Mouse (Mus musculus) ES-E14 (cell line): ENCODE data around the gene Gm6169. TPM values are rescaled to one million over a fixed set of nuclear protein-coding genes. Genes with fewer than 3 reads are reported as not detected.

Experiments used
- DNase-seq: peaks from one replicate; pipeline ENCODE4 v3.0.0-alpha.2; 2013; ENCODE audit warnings: low read depth, low spot score
- H3K27ac ChIP-seq: 2 replicates; pipeline ENCODE4 v1.5.1; 2012; ENCODE audit warnings: low read depth, mild to moderate bottlenecking, low read length, moderate library complexity, mixed read lengths; ENCODE audit not compliant: poor library complexity, insufficient read depth, severe bottlenecking
- H3K36me3 ChIP-seq: 2 replicates; pipeline ENCODE4 v1.6.1; 2012; ENCODE audit warnings: mild to moderate bottlenecking, low read length, moderate library complexity, mixed read lengths; ENCODE audit not compliant: control insufficient read depth, poor library complexity, insufficient read depth, severe bottlenecking
- H3K4me1 ChIP-seq, 2 experiments: fragments of 150-350 bp in 1 of 2; sonication (generic) in 1 of 2; 2 replicates each; pipeline ENCODE4 v1.6.1; 2012; ENCODE audit warnings: low read length in 2 of 2, mild to moderate bottlenecking in 1 of 2, mixed read lengths in 1 of 2; ENCODE audit not compliant: control insufficient read depth in 2 of 2, insufficient read depth in 2 of 2, poor library complexity in 1 of 2
- H3K4me3 ChIP-seq, 2 experiments: fragments of 150-350 bp in 1 of 2; sonication (generic) in 1 of 2; 2 replicates each; pipeline ENCODE4 v1.5.1; 2012; ENCODE audit warnings: low read length in 2 of 2, low read depth in 1 of 2, mild to moderate bottlenecking in 1 of 2, mixed read lengths in 1 of 2; ENCODE audit not compliant: insufficient read depth in 1 of 2, poor library complexity in 1 of 2, severe bottlenecking in 1 of 2
- H3K9ac ChIP-seq: 2 replicates; pipeline ENCODE4 v1.6.1; 2012; ENCODE audit warnings: low read depth, mild to moderate bottlenecking, low read length, mixed read lengths; ENCODE audit not compliant: poor library complexity, insufficient read depth, severe bottlenecking
- H3K9me3 ChIP-seq: fragments of 150-350 bp; sonication (generic); 2 replicates; pipeline ENCODE4 v1.6.1; 2012; ENCODE audit warnings: low read depth, mild to moderate bottlenecking, low read length; ENCODE audit not compliant: control insufficient read depth, insufficient read depth
- CHD2 ChIP-seq: IDR thresholded peaks from 2 replicates; pipeline ENCODE4 v1.6.1; 2014; ENCODE audit warnings: mild to moderate bottlenecking, low read depth, low read length, inconsistent platforms
- HCFC1 ChIP-seq: IDR thresholded peaks from 2 replicates; pipeline ENCODE4 v1.6.1; 2012; ENCODE audit warnings: low read length, inconsistent platforms, borderline replicate concordance; ENCODE audit not compliant: insufficient read depth
- MAFK ChIP-seq: IDR thresholded peaks from 2 replicates; pipeline ENCODE4 v1.6.1; 2014; ENCODE audit warnings: mild to moderate bottlenecking, low read depth, low read length, inconsistent platforms; ENCODE audit not compliant: insufficient read depth
- ZC3H11A ChIP-seq: IDR thresholded peaks from 2 replicates; pipeline ENCODE4 v1.6.1; 2012; ENCODE audit warnings: low read depth, mild to moderate bottlenecking, inconsistent platforms, low read length, borderline replicate concordance
- ZNF384 ChIP-seq: IDR thresholded peaks from 2 replicates; pipeline ENCODE4 v1.6.1; 2012; ENCODE audit warnings: low read depth, low read length, inconsistent platforms
- in situ Hi-C, 2 experiments: fragments of 600-800 bp; cut with MboI; formaldehyde crosslinking; loops; one replicate each; pipeline ENCODE4 v1.15.1; 2025; ENCODE audit warnings: low sequenced_read_pairs in 2 of 2, inconsistent platforms in 1 of 2; ENCODE audit not compliant: unreplicated experiment in 2 of 2
- total RNA-seq: library from RNA; depleted of rRNA; stranded (reverse); fragments of 300-350 nt; gene quantifications from 2 replicates; pipeline ENCODE4 v1.2.3, GENCODE M21; 2012

Gm6169 gene
- total RNA-seq, 1 experiment: 8.4 TPM

- no peak overlapping the region for H3K27ac ChIP-seq
- TF ChIP-seq ZNF384 (no peak), MAFK (no peak), HCFC1 (no peak), CHD2 (no peak), ZC3H11A (no peak)
- H3K36me3 ChIP-seq: no peaks in the 10 kb centered on the region
- no peak overlapping the region for H3K4me3 ChIP-seq
- in situ Hi-C loops: no loop called here
- H3K9ac ChIP-seq: no peak overlapping the region
- H3K9me3 ChIP-seq: no peaks in the 10 kb centered on the region
- DNase-seq: no peak
- peaks cover 0 to 12% of the 10 kb centered on the region in 2 experiments for H3K4me1 ChIP-seq
Observed at GRCm38 (mm10) chr13:97062151-97062550, 36.9 kb downstream of the Gm6169 start.

DNA sequence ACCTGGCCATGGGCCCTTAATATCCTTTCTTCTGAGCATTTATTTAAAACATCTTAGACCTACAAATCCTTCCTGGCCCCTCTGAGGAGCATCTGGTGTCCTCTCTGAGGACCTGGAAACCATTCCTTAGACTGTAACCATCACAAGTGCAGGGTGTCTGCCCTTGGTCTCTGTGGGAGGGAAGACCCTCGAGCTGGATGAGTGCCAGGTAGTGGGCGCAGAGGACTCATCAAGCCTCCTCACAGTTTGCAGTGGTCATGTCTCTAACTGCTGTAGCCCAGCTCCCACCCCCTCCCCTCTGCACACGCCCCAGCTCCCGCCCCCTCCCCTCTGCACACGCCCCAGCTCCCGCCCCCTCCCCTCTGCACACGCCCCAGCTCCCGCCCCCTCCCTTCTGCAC is 38.7 kb downstream of the Gm6169 start:
- Histone ChIP-seq H3K27ac (no peak overlapping the region), H3K9me3 (no peaks in the 10 kb centered on the region), H3K4me3 (no peak overlapping the region), H3K36me3 (no peaks in the 10 kb centered on the region), H3K9ac (no peak overlapping the region), H3K4me1 (peaks cover 0 to 10% of the 10 kb centered on the region in 2 experiments; a peak in 3 of 4 replicates)
- in situ Hi-C loops: no loop called here
- no peak for TF ChIP-seq ZC3H11A
- TF ChIP-seq ZNF384: no peak
- TF ChIP-seq CHD2: no peak
- TF ChIP-seq MAFK: no peak
- TF ChIP-seq HCFC1: no peak
- no peak for DNase-seq

DNA sequence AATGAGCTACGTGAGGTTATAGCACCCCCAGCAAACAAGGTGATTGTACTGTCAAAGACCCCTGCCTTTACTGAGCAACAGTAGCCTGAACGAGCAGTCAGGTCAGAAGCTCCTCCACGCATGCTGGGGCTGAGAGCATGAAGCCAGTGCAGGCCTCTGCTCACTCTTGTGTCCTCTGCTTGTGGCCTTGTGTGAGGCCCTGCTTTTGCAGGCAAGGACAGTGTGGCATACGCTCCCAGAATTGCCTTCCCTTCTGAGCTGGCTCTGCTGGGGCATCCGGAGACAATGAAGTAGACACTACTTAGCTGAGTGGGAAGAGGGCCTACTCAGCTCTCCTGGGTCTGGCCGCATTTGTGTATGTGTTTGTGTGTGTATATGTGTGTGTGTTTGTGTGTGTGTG is 39.3 kb downstream of the Gm6169 start:
- Histone ChIP-seq H3K9me3 (no peaks in the 10 kb centered on the region), H3K4me1 (peaks cover 0 to 10% of the 10 kb centered on the region in 2 experiments; a peak in 3 of 4 replicates), H3K4me3 (no peak overlapping the region), H3K27ac (no peak overlapping the region), H3K36me3 (no peaks in the 10 kb centered on the region), H3K9ac (no peak overlapping the region)
- in situ Hi-C loops: loop anchor here (10.0 kb wide), 1 partner anchor 205 kb away; no protein-coding TSS in a partner anchor
- no peak for DNase-seq
- no peak for TF ChIP-seq MAFK

DNA sequence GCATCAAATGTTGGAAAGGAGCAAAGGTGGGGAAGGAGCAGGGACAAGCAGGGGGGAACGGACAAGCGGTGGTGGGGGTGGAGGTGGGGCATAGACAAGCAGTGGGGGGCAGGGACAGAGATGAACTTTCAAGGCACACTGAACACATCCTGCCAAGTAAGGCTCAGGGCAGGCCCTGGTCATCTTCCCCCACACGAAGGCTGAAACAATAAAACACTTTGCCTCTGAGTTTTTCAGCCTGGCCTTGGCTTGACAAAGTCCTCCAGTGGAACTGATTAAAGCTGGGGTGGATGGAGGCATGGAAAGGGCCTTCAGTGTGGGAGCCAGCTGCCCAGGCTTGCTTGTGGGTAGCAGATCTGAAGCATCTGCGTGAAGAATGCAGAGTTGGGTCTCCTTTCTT is 41.2 kb downstream of the Gm6169 start:
- TF ChIP-seq HCFC1: no peak
- TF ChIP-seq ZNF384: no peak
- TF ChIP-seq ZC3H11A: no peak
- no peak for TF ChIP-seq MAFK
- no peak for TF ChIP-seq CHD2
- peaks cover 0 to 4% of the 10 kb centered on the region in 2 experiments; a peak in 2 of 4 replicates for H3K4me1 ChIP-seq
- H3K36me3 ChIP-seq: no peaks in the 10 kb centered on the region
- DNase-seq: no peak
- no peaks in the 10 kb centered on the region for H3K9me3 ChIP-seq
- H3K4me3 ChIP-seq: no peak overlapping the region
- in situ Hi-C loops: loop anchor here (10.0 kb wide), 1 partner anchor 203 kb away; no protein-coding TSS in a partner anchor
- no peak overlapping the region for H3K27ac ChIP-seq
- H3K9ac ChIP-seq: no peak overlapping the region

DNA sequence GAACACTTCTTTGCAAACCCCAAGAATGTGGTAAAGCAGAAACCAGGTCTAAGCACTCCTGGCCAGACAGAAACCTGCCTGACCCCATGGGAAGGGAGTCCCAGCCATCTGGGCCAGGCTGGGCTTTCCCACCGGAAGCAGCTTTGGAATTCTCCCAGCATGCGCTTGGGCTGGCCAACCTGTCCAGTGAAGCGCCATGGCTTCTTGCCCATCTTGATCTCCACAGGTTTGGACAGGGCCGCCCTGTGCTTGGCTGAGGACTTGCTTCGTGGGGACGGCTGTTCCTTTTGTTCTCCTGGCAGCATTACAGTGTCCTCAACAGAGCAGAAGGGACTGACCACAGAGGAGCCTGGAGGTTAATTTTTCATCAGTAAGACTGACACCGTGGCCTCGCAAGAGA is 45.2 kb downstream of the Gm6169 start:
- no peaks in the 10 kb centered on the region for H3K36me3 ChIP-seq
- no peak overlapping the region for H3K4me3 ChIP-seq
- H3K9me3 ChIP-seq: no peaks in the 10 kb centered on the region
- H3K27ac ChIP-seq: no peak overlapping the region
- in situ Hi-C loops: loop anchor here (10.0 kb wide), 1 partner anchor 199 kb away; no protein-coding TSS in a partner anchor
- H3K4me1 ChIP-seq: peaks cover 0 to 4% of the 10 kb centered on the region in 2 experiments; a peak in 2 of 4 replicates
- H3K9ac ChIP-seq: no peak overlapping the region
- DNase-seq: no peak
- TF ChIP-seq CHD2: no peak
- TF ChIP-seq MAFK: no peak
- no peak for TF ChIP-seq HCFC1
- no peak for TF ChIP-seq ZC3H11A
- TF ChIP-seq ZNF384: no peak
